Mouse (Mus musculus) spleen, adult 2 months (tissue): ENCODE measurements around the gene H1f0.

ENCODE experiments used
- CTCF ChIP-seq: fragments of 200-500 bp; IDR thresholded peaks from 2 replicates; pipeline ENCODE4 v1.5.1; 2011; ENCODE audit warnings: mild to moderate bottlenecking, inconsistent platforms; ENCODE audit not compliant: insufficient read depth, insufficient read length, insufficient replicate concordance; ENCODE audit errors: extremely low read depth
- POLR2A ChIP-seq: fragments of 200-500 bp; IDR thresholded peaks from 2 replicates; pipeline ENCODE4 v1.6.1; 2011; ENCODE audit warnings: low read depth, low read length, inconsistent platforms

DNA sequence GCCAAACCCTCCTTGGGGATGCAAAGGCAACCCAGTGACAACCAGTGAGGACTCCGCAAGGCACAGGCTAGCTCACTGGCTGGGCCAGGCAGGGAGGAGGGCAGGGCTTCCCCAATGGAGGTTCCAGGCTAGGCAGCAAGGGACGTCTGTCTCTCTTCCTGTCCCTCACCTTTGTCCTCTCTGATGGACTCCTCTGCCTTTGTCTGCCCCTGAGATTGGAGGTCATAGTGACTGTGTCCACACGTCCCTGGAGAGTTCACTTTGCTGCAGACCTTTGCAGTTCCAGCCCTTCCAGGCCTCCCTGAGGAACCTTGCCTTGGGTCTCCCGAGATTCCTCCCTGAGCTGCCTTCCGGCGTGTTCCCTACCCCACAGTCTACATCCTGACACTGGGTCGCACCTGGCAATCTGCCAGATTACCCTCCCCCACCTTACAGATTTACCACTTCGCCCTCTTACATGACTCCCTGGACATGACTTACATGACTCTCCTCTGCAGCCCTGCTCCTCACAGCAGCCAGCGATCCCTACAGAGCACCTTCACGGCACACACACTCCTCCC, 5.5 kb upstream of the H1f0 start:
- no peak for TF ChIP-seq CTCF
- TF ChIP-seq POLR2A: no peak
